Mouse (Mus musculus) C2C12 (cell line): ENCODE data around the gene Nln. TPM values are rescaled to one million over a fixed set of nuclear protein-coding genes. Genes with fewer than 3 reads are reported as not detected.

Experiments
- H3K27me3 ChIP-seq: one replicate; pipeline ENCODE4 v1.6.1; 2011; ENCODE audit not compliant: control insufficient read depth, insufficient read depth, insufficient read length
- H3K36me3 ChIP-seq: one replicate; pipeline ENCODE4 v1.6.1; 2011; ENCODE audit not compliant: control insufficient read depth, insufficient read depth
- H3K4me3 ChIP-seq: one replicate; pipeline ENCODE4 v1.5.1; 2011; ENCODE audit warnings: mild to moderate bottlenecking, control low read depth; ENCODE audit not compliant: poor library complexity, insufficient read depth, severe bottlenecking
- H3K79me2 ChIP-seq: one replicate; pipeline ENCODE4 v1.6.1; 2011; ENCODE audit not compliant: control insufficient read depth, insufficient read depth
- H3K79me3 ChIP-seq: one replicate; pipeline ENCODE4 v1.6.1; 2011; ENCODE audit warnings: low read depth, control low read depth
- H3ac ChIP-seq: one replicate; pipeline ENCODE3; 2011; ENCODE audit warnings: low read depth; ENCODE audit not compliant: control insufficient read depth, insufficient read length
- CEBPB ChIP-seq: IDR thresholded peaks from one replicate; pipeline ENCODE4 v1.6.1; 2011; ENCODE audit warnings: low read depth, mild to moderate bottlenecking, control low read depth, moderate library complexity
- CTCF ChIP-seq: IDR thresholded peaks from one replicate; pipeline ENCODE4 v1.5.1; 2011; ENCODE audit not compliant: control insufficient read depth, insufficient read depth, insufficient read length
- FOSL1 ChIP-seq: IDR thresholded peaks from one replicate; pipeline ENCODE4 v1.8.0; 2011; ENCODE audit warnings: mild to moderate bottlenecking, low read length; ENCODE audit not compliant: poor library complexity, insufficient read depth, severe bottlenecking
- MAX ChIP-seq: IDR thresholded peaks from one replicate; pipeline ENCODE4 v1.6.1; 2011; ENCODE audit warnings: mild to moderate bottlenecking, control low read depth
- MYOD1 ChIP-seq: IDR thresholded peaks from one replicate; pipeline ENCODE4 v1.6.1; 2011; ENCODE audit warnings: low read depth; ENCODE audit not compliant: control insufficient read depth, insufficient read length
- MYOG ChIP-seq: IDR thresholded peaks from one replicate; pipeline ENCODE4 v1.6.1; 2011; ENCODE audit not compliant: control insufficient read depth, insufficient read length; ENCODE audit errors: extremely low read depth
- USF1 ChIP-seq: IDR thresholded peaks from one replicate; pipeline ENCODE4 v1.6.1; 2011; ENCODE audit warnings: low read depth, mild to moderate bottlenecking, control low read depth, moderate library complexity
- polyA plus RNA-seq: library from polyadenylated mRNA; unstranded; fragments of >200 nt; fragmentation: generic; extraction: Trizol; gene quantifications from one replicate; pipeline ENCODE4 v1.2.1, GENCODE M21; 2012; ENCODE audit warnings: missing spikeins

The Nln gene
- polyA plus RNA-seq, 1 experiment, result 13.9 TPM

DNA sequence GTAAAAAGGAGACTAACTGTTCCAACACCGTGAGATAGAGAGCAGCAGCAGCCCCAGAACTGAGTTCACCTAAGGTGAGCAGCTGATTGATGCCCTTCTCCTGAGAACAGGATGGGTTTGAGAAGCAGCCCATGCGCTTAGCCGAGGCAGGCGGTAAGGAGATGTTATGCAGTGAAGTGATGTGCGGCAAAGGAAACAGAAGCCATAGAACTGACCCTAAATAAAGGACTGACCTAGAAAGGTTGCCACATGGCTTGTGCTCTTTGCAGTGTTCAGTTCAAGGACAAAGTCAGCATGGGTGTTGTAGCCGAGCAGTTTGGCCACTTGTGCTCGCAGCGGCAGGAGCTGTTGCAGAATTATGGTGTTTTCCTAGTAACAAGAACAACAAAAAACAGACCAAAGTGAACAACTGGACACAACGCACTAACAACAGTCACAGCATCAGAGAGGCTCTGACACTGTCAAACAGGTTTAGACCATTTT is 57.1 kb downstream of the Nln start:
- no peaks in the 10 kb centered on the region for H3K27me3 ChIP-seq
- H3ac ChIP-seq, result no peak overlapping the region
- TF ChIP-seq USF1 (no peak), FOSL1 (no peak), MYOG (no peak), CEBPB (no peak), MYOD1 (no peak), MAX (no peak), CTCF (no peak)
- peaks cover 25% of the 10 kb centered on the region for H3K36me3 ChIP-seq
- no peak overlapping the region for H3K4me3 ChIP-seq
- H3K79me2 ChIP-seq, result no peaks in the 10 kb centered on the region
- no peaks in the 10 kb centered on the region for H3K79me3 ChIP-seq

DNA sequence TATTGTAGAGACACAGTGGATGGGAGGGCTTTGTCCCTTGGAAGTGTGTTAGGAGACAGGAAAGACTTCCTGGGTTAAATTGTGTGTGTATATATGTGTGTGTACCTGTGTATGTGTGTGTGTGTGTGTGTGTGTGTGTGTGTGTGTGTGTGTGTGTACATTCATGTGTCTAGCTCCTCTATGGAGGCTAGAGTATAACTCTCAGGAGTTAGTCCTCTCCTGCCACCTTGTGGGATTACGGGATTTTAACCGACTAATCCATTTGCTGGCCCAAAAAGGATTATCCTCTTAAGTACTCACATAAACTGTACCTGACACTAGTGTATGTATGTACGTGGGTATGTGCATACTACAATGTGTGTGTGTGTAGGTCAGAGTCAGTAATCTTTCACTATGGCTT is 60.6 kb downstream of the Nln start:
- no peaks in the 10 kb centered on the region for H3K79me2 ChIP-seq
- no peak overlapping the region for H3K4me3 ChIP-seq
- TF ChIP-seq MAX (no peak), MYOG (no peak), CTCF (no peak), USF1 (no peak), MYOD1 (no peak), CEBPB (no peak), FOSL1 (no peak)
- no peaks in the 10 kb centered on the region for H3K27me3 ChIP-seq
- H3ac ChIP-seq, result no peak overlapping the region
- no peaks in the 10 kb centered on the region for H3K79me3 ChIP-seq
- H3K36me3 ChIP-seq, result peaks cover 46% of the 10 kb centered on the region

DNA sequence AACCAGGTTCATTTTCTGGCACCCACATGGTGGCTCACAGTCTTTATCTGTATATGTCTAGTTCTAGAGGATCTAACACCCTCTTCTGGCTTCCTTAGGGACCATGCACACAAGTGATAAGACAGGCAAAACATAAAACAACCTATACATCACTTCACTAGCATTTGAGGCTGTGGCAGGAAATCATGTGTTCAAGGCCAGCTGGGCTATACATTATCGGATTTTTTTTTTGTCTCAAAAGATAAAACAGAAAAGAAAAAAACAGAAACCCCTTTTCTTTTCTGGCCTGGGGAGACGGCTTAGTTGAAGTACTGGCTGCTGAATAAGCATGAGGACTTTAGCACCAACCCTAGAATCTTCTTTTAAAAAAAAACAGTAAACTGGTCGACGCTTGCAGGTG is 64.3 kb downstream of the Nln start:
- Histone ChIP-seq H3K79me2 (no peaks in the 10 kb centered on the region), H3K36me3 (peaks cover 42% of the 10 kb centered on the region), H3K27me3 (no peaks in the 10 kb centered on the region), H3ac (no peak overlapping the region), H3K79me3 (peaks cover 2% of the 10 kb centered on the region), H3K4me3 (no peak overlapping the region)
- TF ChIP-seq MYOG (no peak), MAX (no peak), USF1 (no peak), FOSL1 (no peak), MYOD1 (no peak)

DNA sequence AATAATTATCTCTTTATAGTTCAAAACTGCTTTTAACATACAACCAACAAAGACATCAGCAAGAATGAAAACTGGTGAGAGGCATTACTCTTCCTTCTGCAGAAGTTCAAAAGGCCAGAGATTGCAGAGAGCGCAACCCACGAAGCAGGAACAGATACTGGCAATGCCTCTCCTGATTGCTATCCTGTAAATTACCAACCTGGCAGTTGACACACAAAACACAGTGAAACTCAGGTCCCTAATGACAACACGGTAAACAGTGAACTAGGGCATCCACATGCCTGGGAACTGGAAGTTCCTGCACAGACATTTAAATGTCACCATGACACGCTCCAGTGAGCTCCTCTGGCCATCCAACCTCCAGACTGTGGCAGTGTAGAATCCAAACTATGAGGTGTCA is 65.1 kb downstream of the Nln start:
- H3K27me3 ChIP-seq, result no peaks in the 10 kb centered on the region
- peaks cover 36% of the 10 kb centered on the region for H3K36me3 ChIP-seq
- peaks cover 4% of the 10 kb centered on the region for H3K79me3 ChIP-seq
- TF ChIP-seq CEBPB (no peak), USF1 (no peak), FOSL1 (no peak), MAX (no peak), MYOD1 (no peak), CTCF (no peak), MYOG (no peak)
- no peak overlapping the region for H3ac ChIP-seq
- H3K4me3 ChIP-seq, result no peak overlapping the region
- H3K79me2 ChIP-seq, result no peaks in the 10 kb centered on the region

DNA sequence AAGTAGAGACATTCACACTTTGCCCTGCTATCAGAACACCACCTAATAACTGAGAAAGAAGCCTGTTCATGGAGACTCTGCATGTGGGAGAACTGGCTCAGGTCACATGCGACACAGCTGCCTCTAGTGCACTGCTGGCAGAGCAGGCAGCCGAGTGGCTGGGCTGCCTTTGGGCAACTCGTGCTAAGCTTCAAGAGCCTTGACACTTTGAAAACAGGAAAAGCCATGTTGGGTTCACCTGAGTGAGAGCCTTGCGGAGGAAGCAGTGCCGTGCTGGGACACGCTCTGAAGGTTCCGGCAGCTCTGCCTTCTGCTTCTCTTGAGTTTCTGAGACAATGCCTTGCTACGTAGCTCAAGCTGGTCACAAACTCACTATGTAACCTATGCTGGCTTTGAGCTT is 66.7 kb downstream of the Nln start:
- Histone ChIP-seq H3K27me3 (no peaks in the 10 kb centered on the region), H3K79me2 (peaks cover 11% of the 10 kb centered on the region), H3K4me3 (no peak overlapping the region), H3K79me3 (peaks cover 13% of the 10 kb centered on the region), H3ac (no peak overlapping the region), H3K36me3 (peaks cover 40% of the 10 kb centered on the region)
- TF ChIP-seq MAX (no peak), MYOD1 (no peak), MYOG (no peak), USF1 (no peak), CEBPB (no peak), FOSL1 (no peak), CTCF (no peak)

DNA sequence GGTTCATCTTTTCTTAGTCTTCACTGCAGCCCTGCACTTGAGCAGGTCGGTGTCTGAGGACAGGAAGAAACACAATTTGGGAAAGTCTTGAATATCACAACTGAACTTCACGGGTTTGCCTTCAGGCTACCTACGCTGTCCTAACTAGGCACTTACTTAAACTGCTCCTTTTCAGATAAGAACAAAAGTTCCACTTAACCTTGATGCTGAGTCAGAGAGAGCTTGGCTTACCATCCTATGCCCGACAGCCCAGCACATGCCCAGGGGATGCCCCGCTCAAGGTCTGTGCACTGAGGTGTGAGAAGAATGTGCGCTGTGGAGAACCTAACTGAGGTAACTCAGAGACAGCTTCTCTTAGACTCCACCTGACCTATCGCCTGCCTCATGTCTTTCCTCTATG is 67.9 kb downstream of the Nln start:
- TF ChIP-seq MAX (no peak), FOSL1 (no peak), USF1 (no peak), CEBPB (no peak), MYOG (no peak), MYOD1 (no peak), CTCF (no peak)
- Histone ChIP-seq H3K36me3 (peaks cover 35% of the 10 kb centered on the region), H3K79me3 (peaks cover 13% of the 10 kb centered on the region), H3ac (no peak overlapping the region), H3K79me2 (peaks cover 11% of the 10 kb centered on the region), H3K4me3 (no peak overlapping the region), H3K27me3 (no peaks in the 10 kb centered on the region)
